Mouse (Mus musculus) natural killer cell, adult 2 months (primary cell): Measurements from ENCODE around the gene Prss57.

ENCODE experiments used
- DNase-seq, 2 experiments: peaks; one replicate each; pipeline ENCODE4 v3.0.0; 2022; ENCODE audit warnings: low spot score in 2 of 2

The Prss57 gene

GRCm38 (mm10) chr10:79755854-79756253, 34.9 kb downstream of the Prss57 start:
- DNase-seq: no peak

- DNase-seq: no peak
Observed at GRCm38 (mm10) chr10:79754856-79755516, 35.8 kb downstream of the Prss57 start, which contains the start of gene Fgf22. Gene Fgf22, plus strand, starts transcription at chr10:79755076.

GRCm38 (mm10) chr10:79748496-79748895, 42.3 kb downstream of the Prss57 start:
- DNase-seq: no peak

- no peak for DNase-seq
Observed at GRCm38 (mm10) chr10:79746774-79747151, 44.0 kb downstream of the Prss57 start.

GRCm38 (mm10) chr10:79745898-79746773, 44.6 kb downstream of the Prss57 start, which contains the start of gene Polrmt:
Gene Polrmt, minus strand, starts transcription at chr10:79746581.
- peak; percentile 93 to 95 for DNase-seq

- no peak for DNase-seq
Observed at GRCm38 (mm10) chr10:79745411-79745810, 45.4 kb downstream of the Prss57 start.

- DNase-seq: no peak
Observed at GRCm38 (mm10) chr10:79743650-79744365, 47.0 kb downstream of the Prss57 start.

- DNase-seq: no peak
Observed at GRCm38 (mm10) chr10:79743161-79743560, 47.6 kb downstream of the Prss57 start.

- DNase-seq: no peak
Observed at GRCm38 (mm10) chr10:79740863-79741262, 49.9 kb downstream of the Prss57 start.

- no peak for DNase-seq
Observed at GRCm38 (mm10) chr10:79739234-79739633, 51.5 kb downstream of the Prss57 start.

GRCm38 (mm10) chr10:79738259-79738658, 52.5 kb downstream of the Prss57 start:
- no peak for DNase-seq

- no peak for DNase-seq
Observed at GRCm38 (mm10) chr10:79736706-79737105, 54.1 kb downstream of the Prss57 start.

- DNase-seq: no peak
Observed at GRCm38 (mm10) chr10:79735361-79735760, 55.4 kb downstream of the Prss57 start.

- no peak for DNase-seq
Observed at GRCm38 (mm10) chr10:79733847-79734246, 56.9 kb downstream of the Prss57 start.

GRCm38 (mm10) chr10:79732500-79732899, 58.3 kb downstream of the Prss57 start:
- DNase-seq: peak in 1 of 2 experiments; percentile 36
